Mouse (Mus musculus): ENCODE measurements around the gene Zscan2.
A peak's percentile ranks its signal among the peaks of the same experiment; 100 is the strongest.

Gene Zscan2

DNA sequence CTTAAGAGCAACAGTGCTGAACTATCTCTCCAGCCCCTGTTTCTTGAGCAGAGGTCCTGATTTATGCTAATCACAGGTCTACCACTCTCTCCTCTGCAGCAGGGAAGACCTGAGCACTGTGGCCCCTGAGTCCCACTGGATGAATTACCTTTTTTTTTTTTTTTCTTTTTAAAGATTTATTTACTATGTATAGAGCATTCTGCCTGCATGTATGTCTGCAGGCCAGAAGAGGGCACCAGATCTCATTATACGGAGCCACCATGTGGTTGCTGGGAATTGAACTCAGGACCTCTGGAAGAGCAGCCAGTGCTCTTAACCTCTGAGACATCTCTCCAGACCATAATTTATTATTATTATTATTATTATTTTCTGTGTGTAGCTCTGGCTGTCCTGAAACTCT lies 24.9 kb downstream of the Zscan2 start:
- peak in 1 of 2 experiments; percentile 55 for DNase-seq (ENCODE audit: low spot score in 2 of 2)

DNA sequence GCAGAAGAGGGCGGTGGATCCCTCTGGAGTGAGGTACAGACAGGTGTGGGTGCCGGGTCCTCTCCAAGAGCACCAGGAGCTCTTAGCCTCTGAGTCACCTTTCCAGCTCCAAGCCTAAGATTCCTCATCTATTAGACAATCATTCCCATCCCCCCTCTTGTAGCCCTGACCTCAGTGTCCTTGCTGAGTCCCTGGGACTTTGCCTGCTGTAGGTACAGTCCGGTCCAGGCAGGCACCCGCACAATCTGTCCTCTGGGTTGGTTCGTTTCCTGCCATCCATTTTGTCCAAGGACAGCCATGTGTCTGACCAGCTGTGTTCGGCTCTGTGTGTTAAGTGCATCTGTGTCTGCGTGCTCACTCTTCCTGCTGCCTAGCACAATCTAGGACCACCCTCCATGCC lies 27.9 kb downstream of the Zscan2 start:
- DNase-seq (ENCODE audit: low spot score in 2 of 2), result no peak

DNA sequence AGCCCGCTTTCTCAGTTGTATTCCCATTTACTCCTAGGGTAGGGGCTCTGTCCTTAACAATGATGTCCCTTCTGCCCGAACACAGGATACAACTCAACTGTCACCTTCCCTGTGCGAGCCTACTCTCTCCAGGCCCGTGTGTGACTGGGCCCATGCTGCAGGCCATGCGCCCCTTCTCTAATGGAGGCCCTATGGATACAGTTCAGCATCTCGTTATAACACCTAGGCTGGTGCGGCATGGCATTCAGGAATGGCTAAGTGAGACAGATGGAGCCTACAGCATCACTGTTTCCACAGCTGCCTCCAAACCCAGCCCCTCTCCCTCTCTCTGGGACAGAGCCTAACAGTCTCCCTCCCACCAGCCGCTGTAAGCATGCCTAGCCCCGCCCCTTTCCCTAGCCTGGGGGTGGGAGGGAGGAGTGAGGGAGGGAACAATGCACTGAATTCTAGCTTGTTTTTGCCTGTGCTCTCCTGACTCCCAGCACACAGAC lies 28.3 kb downstream of the Zscan2 start:
- DNase-seq (ENCODE audit: low spot score in 2 of 2), result peak in 1 of 2 experiments; percentile 41

DNA sequence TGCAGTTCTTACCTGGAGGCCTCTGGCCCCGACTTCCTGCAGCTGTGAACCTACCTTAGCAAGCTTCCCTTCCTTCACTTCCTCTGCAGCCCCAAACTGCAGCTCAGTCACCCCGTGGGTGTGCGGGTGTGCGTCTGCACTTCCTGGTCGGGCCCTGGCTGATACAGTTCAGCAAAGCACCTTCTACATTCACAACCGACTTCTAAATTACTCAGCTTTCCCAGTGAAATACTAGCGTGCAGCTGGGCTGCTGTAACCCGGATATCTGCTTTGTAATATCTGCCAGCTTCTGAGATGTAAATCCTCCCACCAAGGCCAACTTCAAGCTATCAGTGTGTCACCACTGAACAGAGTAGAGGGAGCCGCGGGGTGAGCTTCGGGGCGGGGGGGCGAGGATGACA lies 29.1 kb downstream of the Zscan2 start:
- DNase-seq (ENCODE audit: low spot score in 2 of 2), result peak; percentile 33 to 72

DNA sequence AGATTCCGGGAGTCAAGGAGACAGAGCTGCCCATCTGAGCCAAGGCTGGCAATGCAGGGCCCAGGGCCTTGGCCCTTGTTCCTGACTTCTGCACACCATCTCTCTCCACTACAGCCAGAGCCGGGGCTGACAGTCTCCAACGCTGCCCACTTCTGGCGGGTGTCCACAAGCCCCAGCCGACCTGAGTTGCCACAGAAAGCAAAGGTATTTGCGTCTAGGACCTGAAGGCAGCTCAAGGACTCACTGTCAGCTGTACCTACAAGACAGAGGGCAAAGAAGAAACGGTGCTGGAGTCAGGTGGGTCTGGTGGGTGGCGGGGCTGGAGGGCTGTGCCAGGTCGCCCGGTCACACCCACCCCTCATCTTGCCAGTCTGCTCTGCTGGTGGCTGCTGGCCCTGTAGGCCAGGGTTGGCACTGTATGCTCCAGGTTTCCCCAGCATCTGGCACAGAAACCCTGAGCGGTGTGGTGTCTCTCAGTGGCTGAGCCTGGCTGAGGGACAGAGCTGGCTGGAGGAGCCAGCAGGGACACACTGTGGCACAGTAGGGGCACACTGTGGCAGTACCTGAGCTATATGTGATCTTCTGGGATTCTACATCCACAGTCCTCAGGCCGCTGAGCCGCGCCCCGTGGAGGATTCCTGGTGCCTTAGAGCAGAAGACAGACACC lies 32.5 kb downstream of the Zscan2 start:
- DNase-seq (ENCODE audit: low spot score in 2 of 2), result no peak

DNA sequence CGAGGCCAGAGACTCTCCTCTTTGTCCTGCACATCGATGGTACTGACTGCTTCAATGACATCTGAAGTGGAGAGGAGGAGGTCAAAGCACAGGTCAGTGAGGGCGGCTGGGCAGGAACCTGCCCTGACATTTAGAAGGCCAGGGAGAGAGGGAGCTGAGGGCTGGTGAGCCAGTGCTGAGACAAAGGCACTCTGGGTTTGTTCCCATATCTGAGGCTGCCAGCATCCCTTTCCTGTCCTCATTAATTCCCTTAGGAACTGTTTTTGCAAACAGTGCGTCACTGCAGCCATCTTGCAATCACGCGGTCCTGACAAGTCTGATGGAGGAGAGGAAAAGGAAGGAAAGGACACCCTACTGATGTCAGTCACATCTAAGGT lies 33.0 kb downstream of the Zscan2 start:
- no peak for DNase-seq (ENCODE audit: low spot score in 2 of 2)

DNA sequence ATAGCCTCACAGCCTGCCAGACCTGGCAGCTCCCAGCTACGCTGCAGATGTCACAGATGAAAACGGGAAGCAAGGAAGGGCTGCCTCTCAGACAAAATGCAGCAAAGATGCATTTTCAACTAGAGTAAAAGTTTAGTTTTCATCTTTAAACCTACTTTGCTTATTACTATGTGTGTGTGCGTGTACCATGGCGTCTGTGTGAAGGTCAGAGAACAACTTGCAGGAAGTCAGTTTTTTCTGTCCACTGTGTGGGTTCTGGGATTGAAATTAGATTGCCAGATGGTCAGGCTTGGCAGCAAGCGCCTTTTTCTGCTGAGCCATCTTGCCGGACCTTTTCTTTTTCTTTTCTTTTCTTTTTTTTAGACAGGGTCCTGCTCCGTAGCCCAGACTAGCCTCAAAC lies 33.5 kb downstream of the Zscan2 start:
- DNase-seq (ENCODE audit: low spot score in 2 of 2), result no peak

DNA sequence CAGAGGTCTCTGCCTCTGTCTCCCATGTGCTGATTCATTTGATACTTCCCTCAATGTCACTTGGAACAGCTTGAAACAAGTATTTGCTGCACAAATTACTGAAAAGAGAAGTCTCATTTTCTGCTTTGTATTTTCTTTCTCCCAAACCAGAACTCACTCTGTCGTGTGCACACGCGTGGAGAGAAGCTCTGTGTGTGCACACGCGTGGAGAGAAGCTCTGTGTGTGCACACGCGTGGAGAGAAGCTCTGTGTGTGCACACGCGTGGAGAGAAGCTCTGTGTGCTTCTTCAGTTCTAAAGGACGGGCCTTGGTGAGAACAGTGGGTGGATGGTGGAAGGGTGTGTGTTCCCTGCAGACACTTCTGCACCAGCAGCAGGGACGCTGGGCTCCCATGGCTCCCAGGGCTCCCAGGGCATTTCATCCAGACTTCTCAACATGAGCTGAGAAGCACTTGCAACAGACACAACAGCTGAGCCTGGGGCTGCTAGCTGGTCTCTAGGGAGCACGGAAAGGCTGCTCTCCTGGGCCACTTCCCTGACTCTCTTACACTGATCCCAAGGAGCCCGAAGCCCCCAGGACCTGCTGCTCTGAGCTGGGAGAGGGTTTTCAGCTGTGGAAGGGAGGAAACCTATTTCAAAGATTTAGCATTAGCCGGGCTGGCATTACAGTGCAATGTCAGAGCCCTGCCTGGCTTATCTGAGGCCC lies 34.2 kb downstream of the Zscan2 start:
- DNase-seq (ENCODE audit: low spot score in 2 of 2), result peak in 1 of 2 experiments; percentile 4

DNA sequence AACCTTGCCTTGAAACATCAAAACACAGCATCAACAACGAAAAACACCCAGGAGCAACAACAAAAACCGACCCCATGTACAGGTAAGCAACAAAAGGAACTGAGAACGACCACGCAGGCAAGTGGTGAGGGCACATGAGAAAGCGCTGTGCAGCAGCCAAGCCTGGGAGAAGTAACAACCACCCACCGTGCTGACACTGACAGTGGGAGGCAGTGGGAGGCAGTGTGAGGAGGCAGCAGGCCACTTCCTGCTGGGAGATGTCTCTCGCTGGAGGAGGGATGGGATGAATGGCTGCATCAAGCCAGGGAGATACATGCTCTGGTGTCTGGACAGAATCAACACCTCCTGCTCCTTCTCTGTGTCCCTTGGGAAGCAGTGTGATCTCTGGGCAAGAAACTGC lies 36.4 kb downstream of the Zscan2 start:
- no peak for DNase-seq (ENCODE audit: low spot score in 2 of 2)

DNA sequence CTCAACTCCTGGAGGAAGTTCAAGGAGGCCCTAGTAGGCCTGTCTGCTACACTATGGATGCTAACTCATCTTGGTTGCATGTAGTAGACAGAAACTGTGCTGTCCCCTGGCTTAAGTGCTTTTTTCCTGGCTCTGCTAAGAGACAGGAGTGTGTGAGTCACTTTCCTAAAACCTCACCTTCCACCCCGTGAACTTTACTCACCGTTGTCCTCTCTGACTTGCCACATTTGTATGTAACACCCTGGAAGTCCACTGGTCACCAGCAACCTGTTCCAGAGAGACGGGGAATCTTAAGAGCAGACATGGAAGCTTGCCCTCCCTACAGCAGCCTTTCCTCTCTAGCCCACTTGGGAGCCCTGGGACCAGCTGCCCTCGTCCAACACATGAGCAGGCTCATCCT lies 37.0 kb downstream of the Zscan2 start:
- no peak for DNase-seq (ENCODE audit: low spot score in 2 of 2)

DNA sequence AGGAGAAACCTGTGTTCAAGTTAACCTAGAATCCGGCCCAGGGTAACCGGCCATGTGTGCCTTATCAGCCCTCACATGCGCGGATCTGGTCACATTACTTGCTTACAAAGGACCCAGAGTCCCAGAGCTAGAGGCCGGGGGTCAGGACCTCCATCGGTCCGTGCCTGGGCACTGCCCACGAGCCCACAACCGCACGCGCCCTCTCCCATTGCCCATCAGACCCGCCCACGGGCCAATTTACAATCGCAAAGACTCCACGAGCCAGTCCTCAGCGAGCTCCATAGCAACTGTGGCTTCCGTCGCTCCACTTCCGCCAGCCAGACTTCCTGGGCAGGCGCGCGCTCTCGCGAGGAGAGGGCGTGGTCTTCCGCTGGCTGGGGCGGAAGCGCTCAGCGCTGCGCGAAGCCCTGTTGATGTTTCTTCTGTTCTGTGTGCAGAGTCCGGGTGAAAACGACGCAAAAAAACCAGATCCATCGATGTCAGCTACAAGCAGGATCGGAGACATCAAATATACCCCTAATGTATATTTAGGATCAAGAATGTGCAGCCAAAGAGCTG lies 40.3 kb downstream of the Zscan2 start, which contains the start of gene Wdr73:
TSS of gene Wdr73 (minus strand) at position 326 of the 558 bp plus-strand sequence.
- peak; percentile 79 to 93 for DNase-seq (ENCODE audit: low spot score in 2 of 2)

DNA sequence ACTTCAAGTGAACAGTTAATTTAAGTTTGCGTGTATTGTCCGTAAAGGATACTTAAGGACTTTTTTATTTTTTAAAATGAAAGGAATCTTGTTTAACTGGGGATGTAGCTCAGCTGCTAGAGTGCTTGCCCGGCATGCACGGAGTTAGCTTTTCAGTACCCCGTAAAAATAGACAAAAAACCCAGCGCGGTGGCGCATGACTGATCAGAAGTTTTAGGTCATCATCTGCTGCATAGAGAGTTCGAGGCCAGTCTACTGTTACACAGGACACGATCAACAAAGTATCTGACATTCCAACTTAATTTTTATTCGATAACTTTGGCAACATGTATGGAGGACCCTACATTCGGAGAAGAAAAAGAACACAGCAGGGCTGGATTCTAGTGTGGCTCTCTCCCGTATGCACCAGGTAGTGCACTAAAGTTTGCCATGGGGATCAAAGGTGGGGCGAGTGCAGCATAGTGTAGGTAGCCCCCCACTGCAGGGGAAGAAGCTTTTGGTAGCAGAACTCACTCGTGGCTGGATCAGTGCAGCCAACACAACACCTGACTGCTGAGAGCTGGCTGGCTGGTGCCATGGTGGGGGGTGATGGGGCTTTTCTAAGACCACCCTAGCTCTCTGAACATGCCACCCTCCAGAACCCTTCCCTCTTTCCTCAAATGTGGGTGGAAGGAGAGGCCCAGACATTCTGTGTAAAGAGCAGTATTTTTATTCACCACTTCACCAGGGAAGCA lies 41.0 kb downstream of the Zscan2 start:
- DNase-seq (ENCODE audit: low spot score in 2 of 2), result peak in 1 of 2 experiments; percentile 47

DNA sequence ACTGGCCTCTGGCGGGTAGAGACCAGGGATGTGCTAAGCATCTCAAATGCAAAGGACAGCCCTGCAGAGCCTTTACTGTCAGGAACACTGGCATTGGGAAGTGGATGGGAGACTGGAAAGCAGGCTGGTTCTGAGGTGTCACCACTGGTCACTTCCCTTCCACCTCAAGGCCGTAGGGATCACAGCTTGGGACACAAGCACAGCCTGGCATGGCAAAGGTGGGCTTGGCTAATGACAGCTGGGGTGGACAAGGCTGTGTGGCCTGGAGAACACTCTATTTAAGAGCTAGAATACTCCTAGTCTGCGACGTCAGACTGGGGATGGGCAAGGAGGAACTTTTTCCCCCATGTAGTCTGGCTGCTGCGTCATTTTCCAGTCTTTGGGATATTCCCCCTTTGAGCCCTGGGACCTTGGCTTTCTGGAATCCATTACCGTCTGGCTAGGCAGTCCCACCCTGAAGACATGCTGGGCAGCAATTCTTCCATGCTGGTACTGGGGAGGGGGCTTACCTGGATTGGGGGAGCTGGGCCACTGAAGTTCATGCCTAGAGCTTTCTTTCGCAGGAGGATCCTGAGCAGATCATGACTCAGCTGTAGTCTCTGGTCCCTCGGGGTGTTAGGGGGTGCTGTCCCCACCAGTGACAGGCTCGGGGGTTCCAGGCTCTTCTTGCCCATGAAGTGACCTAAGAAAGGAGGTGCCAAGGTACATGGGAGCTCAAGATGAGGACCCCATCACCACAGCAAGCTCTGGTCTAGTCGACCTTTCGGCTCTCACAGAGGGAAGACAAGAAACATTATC lies 43.1 kb downstream of the Zscan2 start:
- peak in 1 of 2 experiments; percentile 13 for DNase-seq (ENCODE audit: low spot score in 2 of 2)

DNA sequence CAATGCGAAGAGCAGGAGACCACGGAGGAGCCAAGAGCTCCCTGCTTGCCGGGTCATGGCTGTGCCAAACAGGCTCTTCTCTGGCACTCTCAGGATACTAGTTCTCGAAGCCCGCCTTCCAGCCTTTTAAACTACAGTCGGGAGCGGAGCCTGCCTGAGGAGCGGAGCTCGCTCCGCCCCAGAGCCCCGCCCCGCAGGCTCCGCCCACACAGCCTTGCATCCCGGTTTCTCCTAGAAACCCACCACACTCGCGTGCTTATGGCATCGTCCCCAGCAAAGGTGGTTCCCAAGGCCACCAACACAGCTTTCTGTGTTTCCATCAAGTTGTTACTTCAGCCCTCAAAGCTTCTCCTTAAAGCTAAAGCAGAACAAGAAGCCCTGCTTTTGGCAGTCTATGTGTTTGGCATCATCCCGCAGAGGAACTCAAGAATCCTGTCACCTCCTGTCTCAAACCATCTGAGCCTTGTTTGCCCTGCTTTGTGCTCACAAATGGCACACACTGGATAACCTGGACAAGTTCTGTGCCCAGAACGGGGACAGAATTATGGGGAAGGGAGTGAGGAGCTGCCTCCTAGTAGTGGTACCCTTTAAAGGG lies 44.3 kb downstream of the Zscan2 start, which contains the start of gene Nmb:
TSS of gene Nmb (minus strand) at position 156 of the 595 bp plus-strand sequence.
- DNase-seq (ENCODE audit: low spot score in 2 of 2), result peak; percentile 44 to 71

DNA sequence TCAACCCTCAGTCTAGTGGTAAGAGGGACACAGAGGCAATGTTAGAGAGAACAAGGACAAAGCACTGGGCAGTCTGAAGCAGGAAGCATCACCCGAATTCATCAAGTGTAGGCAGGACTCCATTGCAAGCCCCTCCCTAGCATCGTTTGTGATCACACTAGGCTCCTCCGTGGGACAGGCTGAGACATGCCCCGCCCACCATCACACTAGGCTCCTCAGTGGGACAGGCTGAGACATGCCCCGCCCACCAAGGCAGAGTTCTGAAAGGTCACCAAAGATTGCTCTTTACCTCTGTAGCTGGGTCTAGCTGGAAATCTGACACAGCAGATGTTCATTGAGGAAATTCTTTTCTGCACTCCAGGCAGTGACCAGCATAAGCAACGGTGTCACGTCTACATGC lies 50.3 kb downstream of the Zscan2 start:
- peak in 1 of 2 experiments; percentile 32 for DNase-seq (ENCODE audit: low spot score in 2 of 2)

DNA sequence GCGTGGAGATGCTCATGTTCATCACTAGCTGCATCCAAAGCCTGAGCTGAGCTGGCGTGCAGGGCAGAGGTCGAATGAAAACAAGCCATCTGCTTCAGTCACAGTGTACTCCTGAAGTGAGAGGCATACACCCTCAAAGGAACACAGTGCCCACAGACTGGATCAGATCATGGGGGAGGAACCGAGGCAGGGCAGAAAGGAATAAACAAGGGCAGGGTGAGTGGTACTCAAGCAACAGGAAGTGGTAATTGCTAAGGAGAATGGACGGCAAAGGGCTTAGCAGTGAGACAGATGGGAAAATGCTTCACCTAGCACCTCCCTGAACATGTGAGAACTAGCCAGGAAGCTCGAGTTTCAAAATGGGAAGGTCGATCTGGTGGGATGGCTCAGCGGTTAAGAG lies 51.8 kb downstream of the Zscan2 start:
- no peak for DNase-seq (ENCODE audit: low spot score in 2 of 2)

DNA sequence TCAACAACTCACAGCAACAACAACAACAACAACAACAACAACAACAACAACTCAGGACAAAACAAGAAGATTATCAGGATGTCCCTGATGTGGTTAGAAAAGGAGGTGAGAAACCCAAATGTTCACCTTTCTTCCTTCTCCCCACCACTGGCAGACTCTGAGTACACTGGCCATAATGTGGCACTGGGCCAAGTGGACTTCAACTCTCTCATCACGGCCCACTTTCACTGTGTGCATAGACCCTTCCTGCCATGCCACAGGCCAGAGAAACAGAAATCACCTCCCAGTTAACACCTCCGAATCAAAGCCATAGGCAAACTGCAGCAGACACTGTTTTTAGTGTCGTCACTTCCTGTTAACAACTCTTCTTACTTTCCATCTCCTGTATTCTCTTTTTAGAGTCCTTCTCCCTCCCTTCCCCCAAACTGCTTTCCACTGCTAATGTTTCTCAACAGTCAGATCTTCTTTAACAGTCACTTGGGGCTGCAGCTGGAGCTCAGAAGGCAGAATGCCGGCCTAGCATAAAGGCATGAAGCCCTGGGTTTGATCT lies 57.3 kb downstream of the Zscan2 start:
- no peak for DNase-seq (ENCODE audit: low spot score in 2 of 2)

DNA sequence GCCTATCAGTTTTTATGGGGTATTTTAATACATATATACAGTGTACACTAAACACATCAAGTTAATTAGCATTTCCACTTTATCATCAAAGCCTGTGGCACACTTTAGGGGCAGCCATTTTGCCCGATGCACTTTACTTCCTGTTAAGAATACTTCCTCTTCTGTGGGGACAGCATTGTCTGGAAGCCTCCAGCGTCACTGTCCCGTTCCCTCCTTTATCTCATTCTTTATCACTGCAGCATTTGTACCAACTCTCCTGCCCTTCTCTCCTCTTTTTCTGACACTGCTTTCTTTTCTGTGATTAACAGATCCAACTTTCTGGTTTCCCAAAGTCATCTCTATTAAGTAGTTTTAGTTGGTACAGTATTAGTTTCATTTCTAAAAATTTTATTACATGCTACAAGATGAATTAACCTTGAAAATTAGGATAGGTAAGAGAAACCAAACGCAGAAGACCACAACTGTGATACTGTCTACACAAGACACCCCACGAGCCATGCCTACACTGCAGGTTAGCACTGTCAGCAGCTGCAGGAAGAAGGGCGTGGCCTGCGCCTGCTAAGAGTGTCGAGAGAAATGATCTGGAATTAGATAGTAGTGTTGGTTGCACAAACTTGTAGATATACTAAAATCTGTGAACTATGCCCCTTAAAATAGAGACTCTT lies 58.4 kb downstream of the Zscan2 start:
- DNase-seq (ENCODE audit: low spot score in 2 of 2), result peak in 1 of 2 experiments; percentile 37

DNA sequence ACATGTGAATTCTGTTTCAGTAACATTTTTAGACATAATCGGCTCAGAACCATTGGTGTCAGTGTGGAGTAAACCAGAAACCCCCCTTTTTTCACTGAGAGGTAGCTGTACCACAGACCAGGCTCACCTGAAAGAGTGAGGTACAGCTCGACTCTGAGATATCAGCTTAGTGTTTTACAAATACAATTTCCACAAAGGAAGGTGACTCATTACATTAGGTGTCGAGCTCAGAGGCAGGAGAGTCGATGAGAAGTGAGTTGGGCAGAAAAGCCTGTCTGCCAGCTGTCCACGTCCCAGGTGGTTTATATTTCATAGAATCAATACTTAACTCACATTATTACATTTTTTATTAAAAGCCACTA lies 58.9 kb downstream of the Zscan2 start:
- DNase-seq (ENCODE audit: low spot score in 2 of 2), result no peak

DNA sequence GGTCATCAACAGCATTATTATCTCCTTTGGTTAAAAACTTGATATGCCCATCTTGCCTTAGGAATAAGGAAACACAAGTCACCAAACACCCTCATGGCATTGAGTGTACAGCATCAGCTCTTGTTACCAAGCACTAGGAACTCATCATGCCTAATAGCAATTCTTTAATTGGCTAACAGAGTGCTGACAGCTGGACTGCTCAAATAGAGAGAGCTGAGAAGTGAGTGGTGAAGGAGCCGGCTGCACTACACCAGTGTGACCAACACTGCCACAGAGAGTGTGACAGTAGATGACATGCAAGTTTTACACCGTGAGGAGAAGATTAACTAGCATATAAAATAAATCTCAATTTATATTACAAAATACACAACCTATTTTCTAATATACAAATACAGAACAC lies 62.4 kb downstream of the Zscan2 start:
- no peak for DNase-seq (ENCODE audit: low spot score in 2 of 2)

All from spleen, postnatal 10 days (tissue).